Mouse (Mus musculus) megakaryocyte, adult 5-6 weeks (primary cell): ENCODE data around the gene Gpkow. TPM values are rescaled to one million over a fixed set of nuclear protein-coding genes. Genes with fewer than 3 reads are reported as not detected.
A peak's percentile ranks its signal among the peaks of the same experiment; 100 is the strongest.

ENCODE experiments used
- ATAC-seq: 2 replicates; pipeline ENCODE4 v1.8.0; 2016; ENCODE audit warnings: mild to moderate bottlenecking, inconsistent platforms; ENCODE audit not compliant: poor library complexity, severe bottlenecking
- total RNA-seq, 2 experiments: library from RNA; stranded (forward) in 1 of 2; stranded (reverse) in 1 of 2; fragments of 153-499, 151-499 nt in 1 of 2; fragments of 221-1000, 200-1000 nt in 1 of 2; gene quantifications; 2 replicates each; pipeline versions ENCODE4 v1.2.3 to v1.2.4; 2015 to 2017

The Gpkow gene
- 24.8 and 25.7 TPM in 2 replicates for total RNA-seq (2015)
- 24.2 and 25.7 TPM in 2 replicates for total RNA-seq (2017)

DNA sequence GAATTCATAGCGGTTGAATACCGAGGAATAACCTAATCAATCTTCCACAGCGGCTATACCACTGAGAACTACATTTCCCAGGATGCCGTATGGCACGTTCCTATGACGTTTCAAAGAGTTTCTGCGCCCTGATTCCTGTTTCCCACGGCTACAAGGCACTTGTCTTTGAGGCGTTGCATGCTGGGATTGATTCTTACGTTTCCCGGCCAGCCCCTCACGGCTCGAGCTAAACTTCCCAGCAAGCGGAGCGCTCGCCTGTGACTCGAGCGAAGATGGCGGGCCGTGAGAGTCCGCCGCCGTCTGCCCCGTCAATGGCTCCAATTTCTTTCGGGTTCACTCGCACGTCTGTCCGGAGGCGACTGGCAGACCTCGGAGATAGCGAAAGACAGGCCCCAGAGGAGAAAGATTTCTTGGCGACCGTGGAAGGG lies at the start of gene Gpkow:
Gene Gpkow (plus strand): TSS at position 178 of the 428 bp plus-strand sequence.
- peak; percentile 100 for ATAC-seq

- peak; percentile 94 for ATAC-seq
Measured at GRCm38 (mm10) chrX:7648671-7649304, 48.1 kb upstream of the Gpkow start.

GRCm38 (mm10) chrX:7657221-7657639 lies 39.7 kb upstream of the Gpkow start, which contains the start of gene Prickle3:
Gene Prickle3, plus strand, starts transcription at chrX:7657260.
- ATAC-seq = peak; percentile 97

DNA sequence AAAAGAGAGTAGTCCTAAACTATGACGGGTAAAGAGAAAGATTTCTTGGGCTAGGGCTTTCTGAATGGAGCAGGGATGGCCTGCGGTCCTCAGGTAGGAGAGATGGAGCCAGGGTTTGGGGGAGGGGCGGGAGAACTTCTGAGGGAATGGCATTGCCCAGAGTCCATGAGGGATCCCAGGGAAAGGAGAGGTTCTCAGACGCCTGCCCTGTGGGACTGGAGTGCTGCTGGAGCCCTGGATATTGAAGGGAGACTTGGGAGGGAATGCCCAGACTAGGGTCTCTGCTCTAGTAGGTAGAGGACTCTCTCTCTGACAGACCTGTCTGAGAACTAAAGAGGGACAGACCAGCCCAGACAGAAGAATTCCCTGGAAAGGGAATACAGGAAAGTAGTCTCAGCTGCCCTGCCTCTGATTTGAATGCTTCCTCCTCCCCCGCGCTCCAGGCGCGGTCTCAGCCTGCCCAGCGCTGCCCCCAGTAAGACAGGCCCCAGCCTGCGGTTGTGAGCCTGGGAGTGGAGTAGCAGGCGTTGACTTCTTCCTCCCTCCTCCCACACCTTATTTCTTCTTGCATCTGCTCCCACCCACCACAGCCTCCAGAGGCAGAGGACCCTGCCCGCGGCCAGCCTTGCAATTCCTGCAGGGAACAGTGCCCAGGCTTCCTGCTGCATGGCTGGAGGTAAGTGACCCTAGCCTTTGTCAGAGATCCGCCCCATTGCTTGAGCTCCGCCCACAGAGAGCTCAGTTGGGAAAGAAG lies 38.7 kb upstream of the Gpkow start:
- 0 out of 2 replicates have a peak, but pooled peaks have one; percentile 33 for ATAC-seq

DNA sequence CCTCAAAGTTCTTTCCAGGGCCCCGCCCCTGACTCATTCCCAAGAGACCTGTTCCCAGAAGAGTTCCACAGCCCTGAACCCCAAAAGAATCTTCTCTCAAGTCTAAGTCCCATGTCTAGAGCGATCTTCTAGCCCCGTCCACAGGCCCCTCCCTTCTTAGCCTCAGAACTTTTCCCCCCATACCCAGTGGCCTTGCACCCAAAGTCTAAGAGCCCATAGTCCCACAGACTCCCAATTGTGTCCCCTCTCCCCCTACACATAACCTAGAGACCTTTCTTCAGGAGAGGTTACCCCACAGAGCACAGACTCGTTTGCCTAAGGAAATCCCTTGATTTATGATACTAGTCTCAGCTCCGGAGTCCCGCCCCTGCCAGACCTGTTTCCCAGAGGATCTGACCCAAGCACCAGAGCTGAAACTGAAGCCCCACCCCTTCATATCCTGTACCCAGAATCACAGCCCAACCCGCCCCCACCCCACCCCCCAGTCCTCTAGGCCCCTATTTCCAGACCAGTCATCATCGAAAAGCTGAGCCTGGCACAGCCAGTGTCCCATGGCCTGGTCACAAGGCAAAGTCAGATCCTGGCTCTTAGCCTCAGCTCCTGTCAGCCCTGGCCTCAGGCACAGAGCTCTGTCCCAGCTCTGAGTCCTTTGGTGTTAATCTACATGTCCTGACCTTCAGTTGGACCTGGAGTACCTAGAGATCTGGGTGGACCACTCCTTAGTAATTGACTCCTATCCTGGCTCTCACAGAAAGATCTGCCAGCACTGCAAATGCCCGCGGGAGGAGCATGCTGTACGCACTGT lies 37.9 kb upstream of the Gpkow start:
- no peak for ATAC-seq

DNA sequence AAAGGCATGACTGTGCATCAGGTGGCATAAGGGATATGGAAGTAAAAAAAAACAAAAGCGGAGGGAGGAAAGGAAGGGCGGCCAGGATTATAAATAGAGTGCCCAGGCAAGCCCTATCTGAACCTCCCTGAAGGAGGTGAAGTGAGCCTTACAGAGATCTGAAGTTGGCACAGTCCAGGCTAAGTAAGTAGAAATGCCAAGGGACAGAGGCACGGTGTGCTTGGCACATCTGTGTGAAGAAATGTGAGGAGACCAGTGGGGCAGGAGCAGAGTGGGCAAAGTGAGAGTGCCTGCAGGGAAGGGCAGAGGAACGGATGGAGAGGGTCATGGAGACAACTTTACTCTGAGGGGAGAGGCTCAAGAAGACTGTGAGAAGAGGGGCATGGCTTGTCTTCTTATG lies 35.8 kb upstream of the Gpkow start:
- ATAC-seq = no peak

DNA sequence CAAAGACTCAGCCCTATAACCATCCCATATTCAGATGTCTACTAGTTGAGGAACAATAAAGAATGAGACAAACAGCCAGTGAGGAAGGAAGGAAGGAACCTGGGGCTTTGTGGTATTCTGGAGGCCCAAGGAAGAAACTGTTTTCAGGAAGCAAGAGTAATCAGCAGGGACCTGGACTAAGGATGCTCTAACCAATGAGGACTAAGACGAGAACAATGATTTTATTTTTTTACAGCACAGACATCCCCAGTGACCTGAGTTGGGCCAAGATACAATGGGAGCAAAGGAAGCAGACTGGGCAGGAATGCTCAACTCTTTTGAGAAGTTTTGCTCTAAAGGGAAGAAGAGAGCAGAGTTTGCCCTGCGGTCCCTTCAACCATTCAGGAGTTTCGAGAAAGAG lies 34.0 kb upstream of the Gpkow start:
- ATAC-seq = 0 out of 2 replicates have a peak, but pooled peaks have one; percentile 33

- ATAC-seq = no peak
Measured at GRCm38 (mm10) chrX:7664791-7665190, 32.1 kb upstream of the Gpkow start.

- ATAC-seq = no peak
Measured at GRCm38 (mm10) chrX:7665739-7666502, 31.0 kb upstream of the Gpkow start.

DNA sequence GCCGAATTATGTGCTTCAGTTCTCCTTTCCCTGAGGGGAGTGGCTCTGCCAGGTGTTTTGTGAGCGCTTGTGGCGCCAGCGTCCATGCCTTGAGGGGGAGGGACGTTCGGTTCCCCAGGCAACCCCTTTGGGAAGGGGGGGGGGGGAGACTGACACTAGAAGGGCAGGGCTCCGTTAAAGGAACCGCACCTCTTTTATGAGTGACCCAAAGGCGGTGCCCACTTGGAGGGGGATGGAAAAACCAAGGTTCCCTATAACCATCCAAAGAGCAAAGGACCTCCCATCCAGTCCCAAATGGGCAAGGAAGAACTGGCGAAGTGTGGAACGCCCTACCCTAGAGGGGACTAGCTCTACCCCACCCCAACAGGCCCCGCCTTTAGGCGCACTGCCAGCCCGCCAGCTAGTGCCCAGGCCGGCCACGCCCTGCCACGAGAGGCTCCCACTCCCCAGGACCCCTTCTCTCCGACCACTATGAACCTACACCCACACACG lies 26.5 kb upstream of the Gpkow start:
- peak; percentile 66 for ATAC-seq

DNA sequence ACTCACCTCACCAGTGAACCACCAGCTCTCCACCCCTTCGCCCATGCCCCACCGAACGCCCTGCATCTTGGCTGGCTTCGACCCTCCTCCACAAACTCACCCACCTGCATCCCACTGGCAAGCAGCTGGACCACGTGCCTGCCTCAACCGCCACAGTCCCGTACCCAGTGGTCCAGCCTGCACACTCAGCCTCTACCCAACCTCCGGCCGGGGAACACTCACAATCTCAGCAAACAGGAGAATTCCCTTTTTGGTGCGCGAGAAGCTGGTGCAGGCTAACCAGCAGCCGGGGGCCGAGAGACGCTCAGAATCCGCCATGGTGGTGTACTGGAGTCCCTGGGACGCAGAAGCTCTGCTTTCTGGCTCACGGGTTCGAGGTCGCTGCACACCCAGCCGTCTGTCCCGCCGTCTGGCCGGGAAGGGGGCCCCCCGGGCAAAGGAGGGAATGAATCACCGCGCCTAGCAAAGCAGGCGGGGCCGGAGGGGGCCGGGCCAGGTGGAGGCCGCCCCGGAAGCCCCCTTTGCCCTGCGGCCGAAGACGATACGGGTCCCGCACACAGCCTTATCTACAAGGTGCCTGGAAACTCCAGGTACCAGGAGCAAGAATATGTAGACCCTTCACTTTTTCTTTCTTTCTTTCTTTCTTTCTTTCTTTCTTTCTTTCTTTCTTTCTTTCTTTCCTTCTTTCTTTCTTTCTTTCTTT lies 25.9 kb upstream of the Gpkow start, which contains the start of gene Plp2:
Gene Plp2 (minus strand): TSS at position 470 of the 703 bp plus-strand sequence.
- ATAC-seq = peak; percentile 14

DNA sequence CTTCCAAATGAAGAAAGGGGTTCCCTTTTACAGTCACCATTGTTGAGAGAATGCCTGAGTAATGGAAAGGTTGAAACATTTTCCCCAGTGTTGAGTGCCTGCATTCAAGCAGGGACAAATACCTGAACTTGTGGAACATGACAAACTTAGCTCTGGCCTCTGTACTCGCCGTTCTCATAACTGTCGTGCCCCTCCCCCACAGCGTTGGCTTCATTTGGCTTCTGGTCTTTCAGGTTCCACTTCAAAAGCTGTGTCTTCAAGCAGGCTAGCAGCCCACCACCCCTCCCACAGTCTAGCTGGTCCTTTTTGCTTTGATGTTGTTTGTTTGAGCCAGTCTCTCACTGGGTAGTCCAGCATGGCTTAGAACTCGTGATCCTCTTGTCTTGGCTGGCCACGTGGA lies 24.2 kb upstream of the Gpkow start:
- no peak for ATAC-seq

DNA sequence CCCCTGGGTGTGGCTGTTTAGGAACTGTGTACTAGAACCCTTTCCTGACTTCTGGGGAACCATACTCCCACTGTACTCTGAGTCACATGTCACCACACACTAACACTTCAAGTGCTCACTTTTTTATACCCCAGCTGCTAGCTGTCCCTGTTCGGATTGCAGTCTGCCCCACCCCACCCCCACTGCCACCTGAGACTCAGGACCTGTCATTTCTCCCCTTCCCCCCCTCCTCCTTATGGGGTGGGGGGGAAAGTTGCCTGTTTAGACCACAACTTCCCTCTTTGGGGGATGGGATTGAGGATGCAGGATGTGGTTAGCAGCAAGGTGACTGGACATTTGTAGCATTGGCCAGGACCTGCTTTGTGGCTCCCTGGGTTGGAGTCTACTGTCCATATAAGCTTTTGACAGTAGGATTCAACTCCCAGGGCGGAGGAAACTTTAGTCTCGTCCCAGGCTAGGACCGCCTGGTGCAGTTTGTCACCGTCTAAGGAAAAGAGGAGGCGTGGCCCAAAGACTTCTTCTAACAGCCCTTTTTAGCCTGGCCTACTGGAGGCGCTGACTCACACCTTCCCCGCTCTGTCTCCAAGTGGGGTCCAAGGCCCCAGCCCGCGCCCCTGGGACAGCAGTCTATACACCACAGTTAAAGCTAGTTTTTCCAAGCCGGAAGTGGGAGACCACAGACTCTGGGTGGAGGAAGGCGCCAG lies 23.2 kb upstream of the Gpkow start:
- ATAC-seq = peak; percentile 69

- 0 out of 2 replicates have a peak, but pooled peaks have one; percentile 7 for ATAC-seq
Measured at GRCm38 (mm10) chrX:7674284-7675000, 22.5 kb upstream of the Gpkow start.

DNA sequence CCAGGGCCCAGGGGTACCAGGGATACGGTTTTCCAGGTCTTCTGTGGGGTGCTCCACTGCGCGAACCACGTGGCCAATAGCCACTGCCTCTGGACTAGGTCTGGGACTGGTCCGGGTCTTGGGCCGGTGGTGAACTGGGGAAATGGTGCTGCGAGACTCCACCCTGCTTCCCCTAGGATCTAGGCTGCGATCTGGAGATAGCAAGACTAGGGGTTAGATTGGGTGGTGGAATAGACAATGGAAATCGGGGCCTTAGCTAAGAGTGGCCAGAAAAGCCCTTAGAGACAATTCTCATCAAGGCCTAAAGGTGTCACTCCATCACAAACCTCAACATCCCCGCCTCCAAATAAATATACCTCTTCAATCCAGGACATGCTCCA lies 21.9 kb upstream of the Gpkow start:
- ATAC-seq = no peak

DNA sequence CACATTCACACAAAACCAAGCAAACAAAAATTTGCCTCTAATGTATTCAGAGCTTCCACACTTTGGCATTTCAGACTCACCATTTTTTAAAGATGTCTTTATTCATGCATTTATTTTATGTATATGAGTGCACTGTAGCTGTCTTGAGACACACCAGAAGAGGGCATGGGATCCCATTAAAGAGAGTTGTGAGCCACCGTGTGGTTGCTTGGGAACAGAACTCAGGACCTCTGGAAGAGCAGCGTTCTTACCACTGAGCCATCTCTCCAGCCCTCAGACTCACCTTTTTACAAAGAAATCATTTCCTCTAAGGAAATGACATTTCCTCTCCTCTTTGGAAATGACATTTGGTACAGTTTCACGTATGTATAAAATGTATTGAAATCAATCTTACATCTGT lies 17.9 kb upstream of the Gpkow start:
- ATAC-seq = no peak

DNA sequence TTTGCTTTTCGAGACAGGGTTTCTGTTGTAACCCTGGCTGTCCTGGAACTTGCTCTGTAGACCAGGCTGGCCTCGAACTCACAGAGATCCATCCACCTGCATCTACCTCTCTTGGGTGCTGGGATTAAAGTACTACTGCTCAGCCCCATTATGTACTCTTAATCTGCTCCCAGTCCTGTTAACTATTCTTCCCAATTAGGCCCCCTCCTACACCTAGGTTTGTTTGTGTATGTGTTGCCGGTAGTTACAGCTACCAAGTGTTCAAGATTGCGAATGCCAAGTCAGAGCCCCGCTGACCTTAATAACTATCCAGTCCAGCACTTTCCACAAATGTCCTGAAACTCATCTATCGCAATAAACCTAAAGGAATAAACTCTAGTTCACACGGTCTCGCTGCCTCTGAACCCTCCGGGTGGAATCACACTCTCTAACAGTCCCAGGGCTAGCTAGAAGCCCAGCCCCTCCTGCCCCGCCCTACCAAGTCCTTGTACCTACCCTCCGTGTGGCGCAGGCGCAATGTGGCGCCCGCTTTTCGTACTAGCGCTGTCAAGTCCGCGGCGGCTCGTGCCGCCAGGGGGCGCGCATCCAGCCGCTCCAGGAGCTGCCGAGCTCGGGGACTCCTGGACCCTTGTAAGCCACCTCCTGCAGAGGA lies 17.4 kb upstream of the Gpkow start:
- ATAC-seq = peak; percentile 99

GRCm38 (mm10) chrX:7680057-7680412 lies 16.9 kb upstream of the Gpkow start:
- ATAC-seq = no peak
